Mouse (Mus musculus) lung, embryonic 14.5 days (tissue): ENCODE measurements around the gene Psma3. TPM values are rescaled to one million over a fixed set of nuclear protein-coding genes. Genes with fewer than 3 reads are reported as not detected.

Source experiments
- ATAC-seq: fragments of 200-750 bp; cut with Nextera tagmentation; 2 replicates; pipeline ENCODE4 v1.8.0; 2017; ENCODE audit warnings: mild to moderate bottlenecking, moderate TSS enrichment, moderate library complexity; ENCODE audit not compliant: insufficient read depth
- DNase-seq: peaks from one replicate; pipeline ENCODE4 v3.0.0-alpha.2; 2015
- H3K27ac ChIP-seq: fragments of 300-500 bp; sonication (generic); 2 replicates; pipeline ENCODE4 v1.5.1; 2014; ENCODE audit warnings: low read depth, mild to moderate bottlenecking, moderate library complexity
- H3K27me3 ChIP-seq: fragments of 300-500 bp; sonication (generic); 2 replicates; pipeline ENCODE4 v1.6.1; 2014; ENCODE audit warnings: low read length, control low read depth; ENCODE audit not compliant: insufficient read depth
- H3K36me3 ChIP-seq: fragments of 300-500 bp; sonication (generic); 2 replicates; pipeline ENCODE4 v1.6.1; 2014; ENCODE audit warnings: control low read depth; ENCODE audit not compliant: insufficient read depth
- H3K4me1 ChIP-seq: fragments of 300-500 bp; sonication (generic); 2 replicates; pipeline ENCODE4 v1.6.1; 2014; ENCODE audit warnings: antibody characterized with exemption, control low read depth; ENCODE audit not compliant: insufficient read depth
- H3K4me2 ChIP-seq: fragments of 300-500 bp; sonication (generic); 2 replicates; pipeline ENCODE4 v1.6.1; 2014; ENCODE audit warnings: mild to moderate bottlenecking
- H3K4me3 ChIP-seq: fragments of 300-500 bp; sonication (generic); 2 replicates; pipeline ENCODE4 v1.5.1; 2014; ENCODE audit warnings: low read depth, low read length
- H3K9ac ChIP-seq: fragments of 300-500 bp; sonication (generic); 2 replicates; pipeline ENCODE4 v1.6.1; 2014
- H3K9me3 ChIP-seq: fragments of 300-500 bp; sonication (generic); 2 replicates; pipeline ENCODE4 v1.6.1; 2016; ENCODE audit warnings: low read depth, low read length, control low read depth
- CTCF ChIP-seq: IDR thresholded peaks from 2 replicates; pipeline ENCODE4 v1.5.1; 2016; ENCODE audit warnings: antibody characterized with exemption, low read depth
- WGBS: fragments of 180-500 bp; shearing (Covaris S2); extraction: QIAGEN DNeasy Blood & Tissue Kit; methylation state at CpG from one replicate; pipeline ENCODE4 v1.1.7; 2014; 5-methylcytosine and 5-hydroxymethylcytosine counted together
- polyA plus RNA-seq: library from polyadenylated mRNA; unstranded; fragments of >200 nt; fragmentation: Nextera tagmentation; extraction: Ambion mirVana; gene quantifications from 2 replicates; pipeline ENCODE4 v1.2.1, GENCODE M21; 2014

The Psma3 gene
- polyA plus RNA-seq, 1 experiment from 2014 or later = 650 TPM

- ATAC-seq (no peak), DNase-seq (peak; percentile 36)
- H3K36me3 ChIP-seq = peaks cover 24% of the 10 kb centered on the region
- H3K4me3 ChIP-seq = peak overlapping the region; percentile 99
- no peaks in the 10 kb centered on the region for H3K27me3 ChIP-seq
- no peak for TF ChIP-seq CTCF
- peak overlapping the region; percentile 96 for H3K27ac ChIP-seq
- H3K4me1 ChIP-seq = no peaks in the 10 kb centered on the region; the same call in 1 of the 2 replicates
- no peaks in the 10 kb centered on the region for H3K9me3 ChIP-seq
- 22% methylated on average over 10 of the region's 10 CpGs for WGBS
- peak overlapping the region; percentile 97 for H3K9ac ChIP-seq
- H3K4me2 ChIP-seq = peak overlapping the region; percentile 71
These were observed 985 bp downstream of the Psma3 start for GRCm38 (mm10) chr12:70975406-70975805.

GRCm38 (mm10) chr12:70975891-70976290 is 1.5 kb downstream of the Psma3 start:
- H3K4me2 ChIP-seq = peak overlapping the region; percentile 71
- TF ChIP-seq CTCF = no peak
- H3K4me1 ChIP-seq = no peaks in the 10 kb centered on the region; the same call in 1 of the 2 replicates
- no peaks in the 10 kb centered on the region for H3K9me3 ChIP-seq
- no peak overlapping the region for H3K27ac ChIP-seq
- H3K36me3 ChIP-seq = peaks cover 29% of the 10 kb centered on the region
- DNase-seq = no peak
- H3K4me3 ChIP-seq = peak overlapping the region; percentile 99
- peak overlapping the region; percentile 97 for H3K9ac ChIP-seq
- WGBS = 58% methylated on average over 3 of the region's 3 CpGs
- no peaks in the 10 kb centered on the region for H3K27me3 ChIP-seq
- no peak for ATAC-seq

GRCm38 (mm10) chr12:70978345-70978744 is 3.9 kb downstream of the Psma3 start:
- no peak for DNase-seq
- H3K27ac ChIP-seq = no peak overlapping the region
- no peak overlapping the region for H3K4me2 ChIP-seq
- H3K27me3 ChIP-seq = no peaks in the 10 kb centered on the region
- no peaks in the 10 kb centered on the region for H3K9me3 ChIP-seq
- no peak overlapping the region for H3K9ac ChIP-seq
- WGBS = 83% methylated on average over 7 of the region's 7 CpGs
- no peak for ATAC-seq
- TF ChIP-seq CTCF = no peak
- H3K4me1 ChIP-seq = no peaks in the 10 kb centered on the region; the same call in 1 of the 2 replicates
- no peak overlapping the region for H3K4me3 ChIP-seq
- H3K36me3 ChIP-seq = peaks cover 47% of the 10 kb centered on the region

- no peak for DNase-seq
- peaks cover 92% of the 10 kb centered on the region for H3K36me3 ChIP-seq
These were observed 10.6 kb downstream of the Psma3 start for GRCm38 (mm10) chr12:70984855-70985550.

GRCm38 (mm10) chr12:70997225-70997624 is 22.8 kb downstream of the Psma3 start:
- H3K4me1 ChIP-seq = 0 out of 2 replicates have a peak, but pooled peaks cover 3% of the 10 kb centered on the region
- H3K9ac ChIP-seq = no peak overlapping the region
- H3K9me3 ChIP-seq = no peaks in the 10 kb centered on the region
- no peak for ATAC-seq
- H3K4me2 ChIP-seq = no peak overlapping the region
- H3K27ac ChIP-seq = no peak overlapping the region
- DNase-seq = no peak
- WGBS = 90% methylated on average over 5 of the region's 5 CpGs
- no peaks in the 10 kb centered on the region for H3K27me3 ChIP-seq
- H3K36me3 ChIP-seq = peaks cover 60% of the 10 kb centered on the region
- no peak for TF ChIP-seq CTCF
- no peak overlapping the region for H3K4me3 ChIP-seq

More at GRCm38 (mm10) chr12:70984855-70985550, 10.6 kb downstream of the Psma3 start:
- 90% methylated on average over 7 of the region's 7 CpGs for WGBS
- H3K9ac ChIP-seq = no peak overlapping the region
- no peaks in the 10 kb centered on the region for H3K4me1 ChIP-seq
- H3K27me3 ChIP-seq = no peaks in the 10 kb centered on the region
- H3K4me2 ChIP-seq = no peak overlapping the region
- no peak overlapping the region for H3K4me3 ChIP-seq
- no peak for ATAC-seq
- no peak overlapping the region for H3K27ac ChIP-seq
- H3K9me3 ChIP-seq = no peaks in the 10 kb centered on the region
- no peak for TF ChIP-seq CTCF

GRCm38 (mm10) chr12:70999423-70999903 is 25.0 kb downstream of the Psma3 start:
- no peak overlapping the region for H3K9ac ChIP-seq
- DNase-seq (peak; percentile 89), ATAC-seq (peak; percentile 76; the same call in 1 of the 2 replicates)
- peak overlapping the region; percentile 29 for H3K4me2 ChIP-seq
- WGBS = 22% methylated on average over 5 of the region's 5 CpGs
- H3K4me1 ChIP-seq = 0 out of 2 replicates have a peak, but pooled peaks cover 3% of the 10 kb centered on the region
- H3K27me3 ChIP-seq = no peaks in the 10 kb centered on the region
- peak overlapping the region; percentile 54 for H3K27ac ChIP-seq
- peaks cover 51% of the 10 kb centered on the region for H3K36me3 ChIP-seq
- H3K9me3 ChIP-seq = no peaks in the 10 kb centered on the region
- no peak overlapping the region for H3K4me3 ChIP-seq
- no peak for TF ChIP-seq CTCF

- Histone ChIP-seq H3K27me3 (no peaks in the 10 kb centered on the region), H3K4me1 (0 out of 2 replicates have a peak, but pooled peaks cover 3% of the 10 kb centered on the region), H3K27ac (no peak overlapping the region), H3K36me3 (peaks cover 51% of the 10 kb centered on the region), H3K9me3 (no peaks in the 10 kb centered on the region), H3K4me2 (no peak overlapping the region), H3K4me3 (no peak overlapping the region), H3K9ac (no peak overlapping the region)
- DNase-seq = no peak
- WGBS = 82% methylated on average over 1 of the region's 1 CpGs
- ATAC-seq = no peak
- no peak for TF ChIP-seq CTCF
These were observed 25.9 kb downstream of the Psma3 start for GRCm38 (mm10) chr12:71000344-71000743.
